Mouse (Mus musculus) erythroblast, embryonic 14.5 days (primary cell): ENCODE data around the gene Clec4b2.

Source experiments
- GATA1 ChIP-seq: IDR thresholded peaks from 2 replicates; pipeline ENCODE4 v1.6.1; 2012; ENCODE audit warnings: low read length, inconsistent platforms, mixed read lengths
- TAL1 ChIP-seq: IDR thresholded peaks from 3 replicates; pipeline ENCODE4 v1.6.1; 2012; ENCODE audit warnings: low read length, inconsistent platforms, mixed read lengths

GRCm38 (mm10) chr6:123237582-123237981, 64.9 kb downstream of the Clec4b2 start:
- TF ChIP-seq GATA1 (no peak), TAL1 (no peak)
